ENCODE assay signal across 10 mouse cellular contexts in the genomic region with DNA sequence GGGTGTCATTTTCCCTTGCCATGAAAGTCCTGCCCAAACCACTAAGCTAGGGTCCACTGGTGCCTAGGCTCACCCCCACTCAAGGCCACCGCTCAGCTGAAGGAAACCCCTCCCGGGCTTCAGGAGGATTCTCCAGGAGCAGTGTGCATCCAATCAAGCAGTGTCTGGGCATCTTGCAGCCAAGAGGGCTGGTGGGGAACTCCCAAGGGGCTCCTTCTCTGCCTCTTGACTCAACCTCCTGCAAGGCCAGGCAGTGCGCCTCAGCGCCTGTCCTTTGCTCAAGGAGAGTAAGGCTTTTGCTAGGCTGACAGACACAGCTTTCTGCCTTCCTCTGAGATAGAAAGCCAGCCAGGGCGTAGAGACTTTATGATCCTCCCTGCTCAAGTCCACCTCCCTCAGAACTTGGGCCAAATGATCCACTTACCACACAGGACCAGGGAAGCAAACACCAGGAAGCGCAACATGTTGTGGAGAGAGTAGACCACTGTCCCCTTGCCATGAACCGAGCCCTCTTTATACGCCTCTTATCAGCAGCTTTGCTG. TPM values are rescaled to one million over a fixed set of nuclear protein-coding genes. Genes with fewer than 3 reads are reported as not detected.
DNase-seq lines count a peak whose midpoint lies in the region; ATAC-seq lines count a peak whose summit lies in the region.
"Had no signal": no experiment of that assay in that cellular context is flagged by ENCODE, and none has a peak within 500 bp of the region (broad histone marks: within the 10 kb centered on the region; RNA-seq: fewer than 3 reads in every experiment).

Gene Cela1 (minus strand): TSS at position 492 of the 542 bp plus-strand sequence.

- H3K4me3 ChIP-seq in heart, embryonic 12.5 days = no peak within 1 kb of the TSS
- H3K4me3 ChIP-seq in liver, embryonic 11.5 days (ENCODE audit: low read depth, low read length) = no peak within 1 kb of the TSS
- no peak within 1 kb of the TSS for H3K4me3 ChIP-seq in forebrain, embryonic 16.5 days (replicated peaks; ENCODE audit: low read length)
- H3K4me3 ChIP-seq: embryonic facial prominence, embryonic 15.5 days had no signal

- H3K27me3 ChIP-seq in heart, embryonic 12.5 days (replicated peaks) = peaks cover 18% of the 10 kb centered on the region
- H3K27me3 ChIP-seq in liver, embryonic 11.5 days (replicated peaks; ENCODE audit: control insufficient read depth, insufficient read depth, low read length) = no peaks in the 10 kb centered on the region
- no peaks in the 10 kb centered on the region for H3K27me3 ChIP-seq in forebrain, embryonic 16.5 days (replicated peaks; ENCODE audit: control insufficient read depth, insufficient read depth, low read length)

- peaks cover 6% of the 10 kb centered on the region for H3K9me3 ChIP-seq in heart, embryonic 12.5 days (replicated peaks)
- peaks cover 4% of the 10 kb centered on the region; the same call in 1 of the 2 replicates for H3K9me3 ChIP-seq in liver, embryonic 11.5 days (ENCODE audit: control insufficient read depth, low read length)
- H3K9me3 ChIP-seq in forebrain, embryonic 16.5 days (ENCODE audit: control insufficient read depth, low read length) = peaks cover 9% of the 10 kb centered on the region

- 0 out of 2 replicates have a peak within 1 kb of the TSS, but pooled peaks have one; percentile 14 for H3K4me2 ChIP-seq in heart, embryonic 12.5 days
- peak within 1 kb of the TSS; percentile 43 for H3K4me2 ChIP-seq in liver, embryonic 11.5 days
- no peak within 1 kb of the TSS for H3K4me2 ChIP-seq in forebrain, embryonic 16.5 days (ENCODE audit: low read length)
- H3K4me2 ChIP-seq: embryonic facial prominence, embryonic 15.5 days had no signal

- no peak within 1 kb of the TSS for H3K27ac ChIP-seq in heart, embryonic 12.5 days (ENCODE audit: poor library complexity, severe bottlenecking)
- no peak within 1 kb of the TSS for H3K27ac ChIP-seq in liver, embryonic 11.5 days (ENCODE audit: low read depth, low read length)
- no peak within 1 kb of the TSS for H3K27ac ChIP-seq in forebrain, embryonic 16.5 days (ENCODE audit: low read length)
- H3K27ac ChIP-seq: embryonic facial prominence, embryonic 15.5 days had no signal

- no peak for ATAC-seq in heart, embryonic 12.5 days (ENCODE audit: insufficient number of reproducible peaks, low FRiP score)
- no peak for ATAC-seq in liver, embryonic 11.5 days (replicated peaks; ENCODE audit: low FRiP score)
- no peak for ATAC-seq in forebrain, embryonic 16.5 days

- 68% methylated on average over 8 of the region's 8 CpGs for WGBS in heart, embryonic 12.5 days
- 66% methylated on average over 8 of the region's 8 CpGs for WGBS in liver, embryonic 11.5 days
- WGBS in forebrain, embryonic 16.5 days = 83% methylated on average over 8 of the region's 8 CpGs

- peaks cover 5% of the 10 kb centered on the region; the same call in 1 of the 2 replicates for H3K36me3 ChIP-seq in heart, embryonic 12.5 days
- H3K36me3 ChIP-seq in liver, embryonic 11.5 days (ENCODE audit: control insufficient read depth, insufficient read depth, low read length) = no peaks in the 10 kb centered on the region
- H3K36me3 ChIP-seq in forebrain, embryonic 16.5 days (ENCODE audit: control insufficient read depth, insufficient read depth) = no peaks in the 10 kb centered on the region
- H3K36me3 ChIP-seq: embryonic facial prominence, embryonic 15.5 days had no signal

- H3K4me1 ChIP-seq in heart, embryonic 12.5 days (replicated peaks) = peaks cover 29% of the 10 kb centered on the region
- H3K4me1 ChIP-seq in liver, embryonic 11.5 days (replicated peaks; ENCODE audit: control insufficient read depth, insufficient read depth, low read length) = peaks cover 26% of the 10 kb centered on the region
- no peaks in the 10 kb centered on the region for H3K4me1 ChIP-seq in forebrain, embryonic 16.5 days (replicated peaks; ENCODE audit: control insufficient read depth, insufficient read depth, low read length)

- DNase-seq in heart, adult 11 months = no peak
- no peak for DNase-seq in urinary bladder, adult 2 months (ENCODE audit: low spot score)
- DNase-seq in urinary bladder, postnatal 10 days (ENCODE audit: low spot score) = no peak
- DNase-seq in liver, embryonic 11.5 days (ENCODE audit: low spot score) = no peak
- no peak for DNase-seq in embryo, embryonic 10 days (ENCODE audit: low spot score)
- DNase-seq in cerebellum, adult 18-20 months = no peak
- DNase-seq: heart, postnatal 36 days had no signal

- no peak within 1 kb of the TSS for H3K9ac ChIP-seq in heart, embryonic 12.5 days
- no peak within 1 kb of the TSS for H3K9ac ChIP-seq in liver, embryonic 11.5 days (ENCODE audit: low read depth, low read length)
- no peak within 1 kb of the TSS for H3K9ac ChIP-seq in forebrain, embryonic 16.5 days (replicated peaks; ENCODE audit: low read depth, low read length)
- H3K9ac ChIP-seq: embryonic facial prominence, embryonic 15.5 days had no signal

RNA-seq across cellular contexts. Expression of gene Cela1, which starts in this region (rescaled TPM):
- 1.4 and 1.6 TPM in 2 replicates for polyA plus RNA-seq in heart, embryonic 12.5 days (2016; fragmentation: Nextera tagmentation; extraction: Ambion mirVana)
- polyA plus RNA-seq in urinary bladder, adult 2 months (2012; rRNA removed) = 97.3 and 135 TPM in 2 replicates
- 10.5 and 13.7 TPM in 2 replicates for polyA plus RNA-seq in liver, embryonic 11.5 days (2014; fragmentation: Nextera tagmentation; extraction: Ambion mirVana)
- 1.1 and 1.4 TPM in 2 replicates for polyA plus RNA-seq in forebrain, embryonic 16.5 days (2015; fragmentation: Nextera tagmentation; extraction: Ambion mirVana)
